Mouse (Mus musculus): ENCODE measurements around the gene Mon1b. TPM values are rescaled to one million over a fixed set of nuclear protein-coding genes. Genes with fewer than 3 reads are reported as not detected.

Mon1b gene
- polyA plus RNA-seq, 1 experiment = 16.5 TPM

DNA sequence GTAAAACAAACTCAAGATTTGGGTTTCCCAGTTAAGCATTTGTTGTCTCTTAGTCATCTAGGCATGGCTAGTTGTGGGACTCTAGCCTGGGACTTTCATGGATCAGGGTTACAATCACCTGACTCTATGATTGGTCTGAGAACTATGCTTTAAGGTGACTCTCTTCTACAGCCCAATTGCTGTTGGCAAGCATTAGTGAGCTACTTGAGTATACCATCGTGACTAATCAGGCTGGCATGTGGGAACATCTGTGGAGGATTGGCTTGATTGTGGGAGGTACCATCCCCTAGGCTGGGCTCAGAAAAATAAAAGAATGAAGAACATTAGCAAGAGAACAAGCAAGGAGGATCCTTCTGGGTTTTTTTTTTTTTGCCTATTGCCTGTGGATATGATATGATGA, 41.4 kb downstream of the Mon1b start:
- Histone ChIP-seq H3K36me3 (ENCODE audit: control insufficient read depth, insufficient read depth, low read length) (no peaks in the 10 kb centered on the region), H3K4me1 (replicated peaks; ENCODE audit: control insufficient read depth, insufficient read depth, low read length) (no peaks in the 10 kb centered on the region), H3K27ac (ENCODE audit: control insufficient read depth, insufficient read depth, low read length) (no peak overlapping the region), H3K4me3 (ENCODE audit: control insufficient read depth, insufficient read depth, low read length) (no peak overlapping the region), H3K27me3 (ENCODE audit: control insufficient read depth, insufficient read depth, low read length) (no peaks in the 10 kb centered on the region)
- 92% methylated on average over 1 of the region's 1 CpGs for WGBS
- DNase-seq = no peak
- no peak for TF ChIP-seq CTCF (IDR thresholded peaks at IDR 0.05; ENCODE audit: borderline replicate concordance, control insufficient read depth, extremely low read depth, insufficient read depth, low read length, poor library complexity)
- TF ChIP-seq POLR2A (IDR thresholded peaks at IDR 0.05; ENCODE audit: control insufficient read depth, extremely low read depth, insufficient read depth, low read length, poor library complexity) = no peak

DNA sequence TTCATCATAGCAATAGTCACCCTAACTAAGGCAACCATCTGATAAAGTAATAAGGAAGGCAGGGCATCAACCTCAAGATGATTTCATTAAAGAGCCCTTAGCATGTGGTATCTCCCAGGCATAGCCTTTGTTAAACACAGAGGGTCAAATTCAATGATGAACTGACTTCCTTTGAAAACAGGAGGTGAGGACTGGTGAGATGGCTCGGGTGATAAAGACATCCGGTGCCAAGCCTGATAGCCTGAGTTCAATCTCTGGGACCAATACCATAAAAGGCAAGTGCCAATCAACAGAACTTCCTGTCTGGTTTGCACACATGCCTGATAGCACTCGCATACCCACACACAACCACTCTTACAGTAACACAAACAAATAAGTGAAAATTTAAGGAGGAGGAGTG, 44.0 kb downstream of the Mon1b start:
- no peak for DNase-seq
- TF ChIP-seq POLR2A (IDR thresholded peaks at IDR 0.05; ENCODE audit: control insufficient read depth, extremely low read depth, insufficient read depth, low read length, poor library complexity) = no peak
- no peak for TF ChIP-seq CTCF (IDR thresholded peaks at IDR 0.05; ENCODE audit: borderline replicate concordance, control insufficient read depth, extremely low read depth, insufficient read depth, low read length, poor library complexity)
- H3K36me3 ChIP-seq (ENCODE audit: control insufficient read depth, insufficient read depth, low read length) = no peaks in the 10 kb centered on the region
- H3K27ac ChIP-seq (ENCODE audit: control insufficient read depth, insufficient read depth, low read length) = no peak overlapping the region
- no peaks in the 10 kb centered on the region for H3K4me1 ChIP-seq (replicated peaks; ENCODE audit: control insufficient read depth, insufficient read depth, low read length)
- H3K4me3 ChIP-seq (ENCODE audit: control insufficient read depth, insufficient read depth, low read length) = no peak overlapping the region
- 14% methylated on average over 3 of the region's 3 CpGs for WGBS
- no peaks in the 10 kb centered on the region for H3K27me3 ChIP-seq (ENCODE audit: control insufficient read depth, insufficient read depth, low read length)

DNA sequence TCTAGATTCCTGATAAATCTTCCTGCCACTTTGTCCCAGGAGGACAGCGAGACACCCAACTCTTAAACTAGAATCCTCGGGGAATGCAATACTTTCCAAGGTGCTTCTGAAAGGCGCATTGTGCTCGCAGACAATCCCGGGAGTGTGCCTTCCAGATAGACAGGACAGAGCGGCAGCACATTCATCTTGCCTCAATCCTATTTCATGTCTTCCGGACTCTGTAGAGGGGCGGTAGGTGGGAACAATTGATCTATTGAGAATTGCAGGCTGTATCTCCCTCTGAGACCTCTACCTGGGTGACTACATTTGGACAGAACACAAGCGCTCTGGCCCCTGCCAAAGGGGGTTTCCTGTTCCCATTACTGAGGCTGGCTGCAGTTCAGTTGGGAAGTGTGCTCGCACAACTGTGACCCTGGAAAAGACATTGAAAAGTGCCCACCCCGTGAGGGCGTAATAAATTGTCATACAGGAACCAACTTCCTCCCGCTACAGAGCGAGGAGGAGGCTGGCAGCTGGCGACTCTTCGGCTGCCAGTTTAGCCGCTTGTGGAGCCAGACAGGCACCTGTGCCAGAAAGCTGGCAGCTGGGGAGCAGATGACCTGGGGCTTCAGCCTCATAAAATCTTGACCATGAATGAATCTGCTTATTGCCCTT, 52.6 kb downstream of the Mon1b start:
- Histone ChIP-seq H3K36me3 (ENCODE audit: control insufficient read depth, insufficient read depth, low read length) (no peaks in the 10 kb centered on the region), H3K4me1 (replicated peaks; ENCODE audit: control insufficient read depth, insufficient read depth, low read length) (no peaks in the 10 kb centered on the region), H3K27me3 (ENCODE audit: control insufficient read depth, insufficient read depth, low read length) (no peaks in the 10 kb centered on the region), H3K27ac (ENCODE audit: control insufficient read depth, insufficient read depth, low read length) (no peak overlapping the region), H3K4me3 (ENCODE audit: control insufficient read depth, insufficient read depth, low read length) (no peak overlapping the region)
- TF ChIP-seq CTCF (IDR thresholded peaks at IDR 0.05; ENCODE audit: borderline replicate concordance, control insufficient read depth, extremely low read depth, insufficient read depth, low read length, poor library complexity) (no peak), POLR2A (IDR thresholded peaks at IDR 0.05; ENCODE audit: control insufficient read depth, extremely low read depth, insufficient read depth, low read length, poor library complexity) (no peak)
- DNase-seq = no peak
- 54% methylated on average over 17 of the region's 17 CpGs for WGBS

DNA sequence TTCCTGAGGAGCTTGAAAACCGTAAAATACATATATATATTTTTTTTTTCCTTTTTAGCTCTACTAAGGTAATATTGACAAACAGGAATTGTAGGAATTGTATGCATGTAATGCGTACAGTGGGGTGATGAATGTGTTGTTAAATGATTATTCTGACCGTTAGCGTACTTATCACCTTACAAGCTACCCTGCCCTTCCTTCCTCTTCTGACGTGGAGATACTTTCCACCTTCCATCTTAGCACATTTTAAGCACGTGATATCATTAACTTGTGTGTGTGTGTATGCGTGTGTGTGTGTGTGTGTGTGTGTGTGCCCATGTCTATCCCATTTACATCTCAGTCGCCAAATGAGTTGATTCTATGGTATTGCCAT, 53.1 kb downstream of the Mon1b start:
- Histone ChIP-seq H3K36me3 (ENCODE audit: control insufficient read depth, insufficient read depth, low read length) (no peaks in the 10 kb centered on the region), H3K4me3 (ENCODE audit: control insufficient read depth, insufficient read depth, low read length) (no peak overlapping the region), H3K27ac (ENCODE audit: control insufficient read depth, insufficient read depth, low read length) (no peak overlapping the region), H3K4me1 (replicated peaks; ENCODE audit: control insufficient read depth, insufficient read depth, low read length) (no peaks in the 10 kb centered on the region), H3K27me3 (ENCODE audit: control insufficient read depth, insufficient read depth, low read length) (no peaks in the 10 kb centered on the region)
- 45% methylated on average over 8 of the region's 8 CpGs for WGBS
- no peak for TF ChIP-seq CTCF (IDR thresholded peaks at IDR 0.05; ENCODE audit: borderline replicate concordance, control insufficient read depth, extremely low read depth, insufficient read depth, low read length, poor library complexity)
- no peak for TF ChIP-seq POLR2A (IDR thresholded peaks at IDR 0.05; ENCODE audit: control insufficient read depth, extremely low read depth, insufficient read depth, low read length, poor library complexity)
- DNase-seq = no peak

DNA sequence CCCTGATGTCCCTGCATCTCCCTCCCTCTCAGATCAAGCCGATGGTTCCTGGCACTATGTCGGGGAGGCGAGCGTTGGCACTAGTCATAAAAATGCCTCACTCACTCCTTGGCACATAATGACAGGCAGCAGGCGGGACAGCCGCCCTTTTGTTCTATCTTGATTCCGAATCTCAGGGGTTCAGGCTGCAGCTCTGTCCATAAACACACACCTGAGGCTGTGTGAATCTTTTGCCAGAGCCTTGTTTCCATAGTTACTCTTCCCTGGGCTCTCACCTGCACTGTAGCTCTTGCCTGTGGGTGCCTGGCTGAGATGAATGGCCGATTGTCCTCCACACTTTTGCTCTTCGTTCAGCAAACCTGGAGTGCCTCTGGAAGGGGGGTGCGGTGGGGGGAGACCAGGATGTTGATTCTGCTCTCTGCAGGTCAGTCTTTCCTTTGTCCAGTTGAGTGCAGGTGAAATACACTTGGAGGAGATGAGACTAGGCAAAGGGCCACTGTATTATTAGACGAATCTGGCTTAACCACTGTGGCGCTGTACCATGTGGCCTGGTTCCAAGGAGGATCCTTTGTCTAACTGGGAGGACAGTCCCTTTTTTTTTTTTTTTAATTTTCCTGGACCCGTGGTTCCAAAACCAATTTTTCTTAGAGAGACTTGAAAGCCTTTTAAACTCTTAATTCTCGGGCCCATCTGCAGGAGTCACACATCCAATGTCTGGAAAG, 56.4 kb downstream of the Mon1b start:
- DNase-seq = no peak
- WGBS = 89% methylated on average over 14 of the region's 14 CpGs
- no peak for TF ChIP-seq CTCF (IDR thresholded peaks at IDR 0.05; ENCODE audit: borderline replicate concordance, control insufficient read depth, extremely low read depth, insufficient read depth, low read length, poor library complexity)
- no peak for TF ChIP-seq POLR2A (IDR thresholded peaks at IDR 0.05; ENCODE audit: control insufficient read depth, extremely low read depth, insufficient read depth, low read length, poor library complexity)
- Histone ChIP-seq H3K4me1 (replicated peaks; ENCODE audit: control insufficient read depth, insufficient read depth, low read length) (no peaks in the 10 kb centered on the region), H3K27ac (ENCODE audit: control insufficient read depth, insufficient read depth, low read length) (no peak overlapping the region), H3K27me3 (ENCODE audit: control insufficient read depth, insufficient read depth, low read length) (no peaks in the 10 kb centered on the region), H3K4me3 (ENCODE audit: control insufficient read depth, insufficient read depth, low read length) (no peak overlapping the region), H3K36me3 (ENCODE audit: control insufficient read depth, insufficient read depth, low read length) (no peaks in the 10 kb centered on the region)

Other genes starting within 250 kb of the Mon1b start
- gene Syce1l, start 7.6 kb downstream of the Mon1b start, polyA plus RNA-seq (2012; rRNA removed) = not detected in 2 replicates
- gene Adamts18, start 213.2 kb downstream of the Mon1b start, polyA plus RNA-seq (2012; rRNA removed) = 0.14 and 0.74 TPM in 2 replicates